ENCODE assay signal across 31 mouse cellular contexts in the genomic region with DNA sequence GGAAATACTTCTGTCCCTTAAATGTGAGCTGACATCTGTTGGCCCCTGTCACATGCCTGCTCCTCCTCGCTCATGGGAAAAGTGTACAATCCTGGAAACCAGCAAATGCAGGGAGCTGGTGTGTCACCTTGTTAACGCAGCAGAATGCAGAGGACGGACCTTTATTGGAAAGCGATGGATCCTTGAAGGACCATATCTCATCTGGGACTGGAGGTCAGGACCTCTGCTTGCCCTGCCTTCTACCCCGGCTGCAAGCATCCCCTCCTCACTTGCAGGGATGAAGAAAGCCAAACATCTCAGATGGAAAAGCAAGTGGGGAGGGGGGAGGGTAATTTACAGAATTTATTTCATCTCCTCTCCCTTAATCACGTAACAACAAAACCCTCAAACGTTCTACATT.
DNase-seq lines count a peak whose midpoint lies in the region; ATAC-seq and TF ChIP-seq lines count a peak whose summit lies in the region.
"Had no signal": no experiment of that assay in that cellular context is flagged by ENCODE, and none has a peak within 500 bp of the region (broad histone marks: within the 10 kb centered on the region; RNA-seq: fewer than 3 reads in every experiment).

No protein-coding gene starts in this region.

- ATAC-seq in hindbrain, embryonic 13.5 days (ENCODE audit: low FRiP score): no peak
- no peak for ATAC-seq in hindbrain, postnatal 0 days
- no peak for ATAC-seq in midbrain, embryonic 11.5 days (ENCODE audit: low FRiP score)
- ATAC-seq in midbrain, embryonic 14.5 days (ENCODE audit: low FRiP score, low TSS enrichment): no peak
- ATAC-seq in limb, embryonic 13.5 days (ENCODE audit: low FRiP score, low read depth): no peak
- no peak for ATAC-seq in neural tube, embryonic 14.5 days (ENCODE audit: low read depth)
- ATAC-seq: CD4-positive, CD25-positive, alpha-beta regulatory T cell, adult 4 months; forebrain, embryonic 15.5 days; midbrain, embryonic 13.5 days had no signal

- H3K4me3 ChIP-seq in hindbrain, embryonic 13.5 days: no peak overlapping the region
- H3K4me3 ChIP-seq in hindbrain, postnatal 0 days (ENCODE audit: low read length): no peak overlapping the region
- H3K4me3 ChIP-seq in midbrain, embryonic 11.5 days (ENCODE audit: low read depth, low read length): no peak overlapping the region
- H3K4me3 ChIP-seq in midbrain, embryonic 14.5 days (replicated peaks; ENCODE audit: low read depth, low read length): no peak overlapping the region
- no peak overlapping the region for H3K4me3 ChIP-seq in limb, embryonic 13.5 days
- H3K4me3 ChIP-seq in neural tube, embryonic 14.5 days (ENCODE audit: low read depth, low read length): no peak overlapping the region
- H3K4me3 ChIP-seq: embryonic facial prominence, embryonic 12.5 days; forebrain, embryonic 15.5 days; gastrocnemius, adult 2 months; kidney, embryonic 15.5 days; midbrain, embryonic 13.5 days; myocyte had no signal

- TF ChIP-seq CTCF in hindbrain, postnatal 0 days (IDR thresholded peaks at IDR 0.05; ENCODE audit: low read depth): no peak

- H3K36me3 ChIP-seq in hindbrain, embryonic 13.5 days: no peaks in the 10 kb centered on the region
- H3K36me3 ChIP-seq in hindbrain, postnatal 0 days (ENCODE audit: insufficient read depth, low read length): no peaks in the 10 kb centered on the region
- no peaks in the 10 kb centered on the region for H3K36me3 ChIP-seq in midbrain, embryonic 11.5 days (ENCODE audit: control insufficient read depth, insufficient read depth, low read length)
- no peaks in the 10 kb centered on the region for H3K36me3 ChIP-seq in midbrain, embryonic 14.5 days (ENCODE audit: control insufficient read depth, insufficient read depth, low read length)
- 0 out of 2 replicates have a peak, but pooled peaks cover 3% of the 10 kb centered on the region for H3K36me3 ChIP-seq in limb, embryonic 13.5 days
- H3K36me3 ChIP-seq in neural tube, embryonic 14.5 days (ENCODE audit: control insufficient read depth, insufficient read depth, low read length): no peaks in the 10 kb centered on the region
- H3K36me3 ChIP-seq: embryonic facial prominence, embryonic 12.5 days; forebrain, embryonic 15.5 days; kidney, embryonic 15.5 days; midbrain, embryonic 13.5 days had no signal

- 23% methylated on average over 7 of the region's 7 CpGs for WGBS in hindbrain, embryonic 13.5 days
- 34% methylated on average over 7 of the region's 7 CpGs for WGBS in hindbrain, postnatal 0 days
- 59% methylated on average over 7 of the region's 7 CpGs for WGBS in midbrain, embryonic 11.5 days
- 44% methylated on average over 7 of the region's 7 CpGs for WGBS in midbrain, embryonic 14.5 days
- WGBS in limb, embryonic 13.5 days: 15% methylated on average over 7 of the region's 7 CpGs
- WGBS in neural tube, embryonic 14.5 days: 12% methylated on average over 7 of the region's 7 CpGs

- H3K9me3 ChIP-seq in hindbrain, embryonic 13.5 days: peaks cover 8% of the 10 kb centered on the region
- H3K9me3 ChIP-seq in hindbrain, postnatal 0 days (ENCODE audit: low read length): no peaks in the 10 kb centered on the region
- H3K9me3 ChIP-seq in midbrain, embryonic 11.5 days (ENCODE audit: control insufficient read depth, low read length): peaks cover 3% of the 10 kb centered on the region; the same call in 1 of the 2 replicates
- peaks cover 3% of the 10 kb centered on the region for H3K9me3 ChIP-seq in midbrain, embryonic 14.5 days (ENCODE audit: control insufficient read depth, low read length)
- H3K9me3 ChIP-seq in limb, embryonic 13.5 days: peaks cover 17% of the 10 kb centered on the region
- no peaks in the 10 kb centered on the region for H3K9me3 ChIP-seq in neural tube, embryonic 14.5 days (ENCODE audit: control insufficient read depth, low read length)
- H3K9me3 ChIP-seq: forebrain, embryonic 15.5 days; kidney, embryonic 15.5 days had no signal

- intact Hi-C loops in left cerebral cortex, postnatal 4 days (cut with DNase I): no loop called here

- H3K27me3 ChIP-seq in hindbrain, embryonic 13.5 days: no peaks in the 10 kb centered on the region
- H3K27me3 ChIP-seq in hindbrain, postnatal 0 days (ENCODE audit: insufficient read depth, low read length): no peaks in the 10 kb centered on the region
- no peaks in the 10 kb centered on the region for H3K27me3 ChIP-seq in midbrain, embryonic 11.5 days (ENCODE audit: control insufficient read depth, insufficient read depth, low read length)
- H3K27me3 ChIP-seq in midbrain, embryonic 14.5 days (ENCODE audit: control insufficient read depth, insufficient read depth, low read length): no peaks in the 10 kb centered on the region
- no peaks in the 10 kb centered on the region for H3K27me3 ChIP-seq in limb, embryonic 13.5 days
- H3K27me3 ChIP-seq in neural tube, embryonic 14.5 days (ENCODE audit: control insufficient read depth, insufficient read depth, low read length): no peaks in the 10 kb centered on the region
- H3K27me3 ChIP-seq: embryonic facial prominence, embryonic 12.5 days; forebrain, embryonic 15.5 days; kidney, embryonic 15.5 days; midbrain, embryonic 13.5 days had no signal

- no peak for DNase-seq in hindbrain, postnatal 0 days (ENCODE audit: low spot score)
- DNase-seq in midbrain, embryonic 11.5 days (ENCODE audit: low spot score, missing footprints): peak; percentile 78
- no peak for DNase-seq in midbrain, embryonic 14.5 days
- DNase-seq in left cerebral cortex, postnatal 4 days: no peak
- DNase-seq: adrenal gland, postnatal 25 days; cerebellum, adult 11-12 months; cerebellum, adult 9-11 months; gastrocnemius, postnatal 36 days; heart, postnatal 4 days; kidney, adult 18-20 months; kidney, postnatal 25 days; liver; lung, adult 2 months; lung, postnatal 10 days; right cerebral cortex, adult 18-20 months; spleen, adult 18-20 months; thymus, adult 18-20 months; thymus, postnatal 36 days had no signal

- no peak overlapping the region for H3K4me2 ChIP-seq in hindbrain, embryonic 13.5 days
- H3K4me2 ChIP-seq in hindbrain, postnatal 0 days (ENCODE audit: low read depth, low read length): no peak overlapping the region
- H3K4me2 ChIP-seq in midbrain, embryonic 11.5 days: no peak overlapping the region
- H3K4me2 ChIP-seq in midbrain, embryonic 14.5 days (ENCODE audit: low read length): no peak overlapping the region
- H3K4me2 ChIP-seq in limb, embryonic 13.5 days (replicated peaks): 0 out of 2 replicates have a peak overlapping the region, but pooled peaks have one; percentile 9
- no peak overlapping the region for H3K4me2 ChIP-seq in neural tube, embryonic 14.5 days (ENCODE audit: low read depth, low read length)
- H3K4me2 ChIP-seq: embryonic facial prominence, embryonic 12.5 days; forebrain, embryonic 15.5 days; heart, embryonic 11.5 days; kidney, embryonic 15.5 days; midbrain, embryonic 13.5 days had no signal

- H3K4me1 ChIP-seq in hindbrain, embryonic 13.5 days (replicated peaks): peaks cover 33% of the 10 kb centered on the region
- H3K4me1 ChIP-seq in hindbrain, postnatal 0 days (ENCODE audit: insufficient read depth, low read length): no peaks in the 10 kb centered on the region
- no peaks in the 10 kb centered on the region for H3K4me1 ChIP-seq in midbrain, embryonic 11.5 days (ENCODE audit: control insufficient read depth, insufficient read depth, low read length)
- peaks cover 11% of the 10 kb centered on the region for H3K4me1 ChIP-seq in midbrain, embryonic 14.5 days (ENCODE audit: control insufficient read depth, insufficient read depth, low read length)
- peaks cover 18% of the 10 kb centered on the region for H3K4me1 ChIP-seq in limb, embryonic 13.5 days
- H3K4me1 ChIP-seq in neural tube, embryonic 14.5 days (ENCODE audit: control insufficient read depth, insufficient read depth, low read length): peaks cover 14% of the 10 kb centered on the region; the same call in 1 of the 2 replicates
- H3K4me1 ChIP-seq: embryonic facial prominence, embryonic 12.5 days had no signal

- H3K27ac ChIP-seq in hindbrain, embryonic 13.5 days: peak overlapping the region; percentile 44
- H3K27ac ChIP-seq in hindbrain, postnatal 0 days: no peak overlapping the region
- H3K27ac ChIP-seq in midbrain, embryonic 11.5 days (ENCODE audit: low read depth, low read length): no peak overlapping the region
- no peak overlapping the region for H3K27ac ChIP-seq in midbrain, embryonic 14.5 days (replicated peaks; ENCODE audit: low read depth, low read length)
- no peak overlapping the region for H3K27ac ChIP-seq in limb, embryonic 13.5 days
- H3K27ac ChIP-seq in neural tube, embryonic 14.5 days (ENCODE audit: low read depth, low read length): peak overlapping the region; percentile 53; the same call in 1 of the 2 replicates
- H3K27ac ChIP-seq: embryonic facial prominence, embryonic 12.5 days; forebrain, embryonic 15.5 days; gastrocnemius, adult 2 months; kidney, embryonic 15.5 days; liver, embryonic 14.5 days; macrophage; midbrain, embryonic 13.5 days had no signal

- no peak overlapping the region for H3K9ac ChIP-seq in hindbrain, embryonic 13.5 days
- H3K9ac ChIP-seq in hindbrain, postnatal 0 days (replicated peaks; ENCODE audit: low read length): no peak overlapping the region
- H3K9ac ChIP-seq in midbrain, embryonic 11.5 days (ENCODE audit: low read length): no peak overlapping the region
- H3K9ac ChIP-seq in midbrain, embryonic 14.5 days (replicated peaks; ENCODE audit: low read length): no peak overlapping the region
- no peak overlapping the region for H3K9ac ChIP-seq in limb, embryonic 13.5 days
- no peak overlapping the region for H3K9ac ChIP-seq in neural tube, embryonic 14.5 days (replicated peaks; ENCODE audit: low read depth, low read length)
- H3K9ac ChIP-seq: embryonic facial prominence, embryonic 12.5 days; forebrain, embryonic 15.5 days; kidney, embryonic 15.5 days; liver, embryonic 14.5 days; midbrain, embryonic 13.5 days had no signal

Comparison
In these comparisons a context has a peak if more than half of its experiments do, and no peak if none do; other contexts are left out.
1. H3K27ac ChIP-seq: peak in hindbrain, embryonic 13.5 days (single experiment) and neural tube, embryonic 14.5 days (single experiment); none in hindbrain, postnatal 0 days (single experiment), midbrain, embryonic 11.5 days (single experiment), midbrain, embryonic 14.5 days (single experiment) and limb, embryonic 13.5 days (single experiment).